Mouse (Mus musculus): ENCODE results near the gene Acad11. TPM values are rescaled to one million over a fixed set of nuclear protein-coding genes. Genes with fewer than 3 reads are reported as not detected.

Acad11 gene
- polyA plus RNA-seq, 1 experiment = 6.8 TPM

GRCm38 (mm10) chr9:104092945-104093344 lies 29.8 kb downstream of the Acad11 start:
- TF ChIP-seq POLR2A (IDR thresholded peaks at IDR 0.05; ENCODE audit: borderline replicate concordance, control insufficient read depth, low read depth, low read length) (no peak), CTCF (IDR thresholded peaks at IDR 0.05; ENCODE audit: control insufficient read depth, insufficient read depth, low read length) (no peak)
- no peak overlapping the region for H3K4me3 ChIP-seq (replicated peaks; ENCODE audit: control insufficient read depth, low read depth, low read length)
- no peak overlapping the region for H3K27ac ChIP-seq (ENCODE audit: control insufficient read depth, insufficient read depth, low read depth, low read length, poor library complexity)
- H3K4me1 ChIP-seq (ENCODE audit: control insufficient read depth, insufficient read depth, low read length) = no peaks in the 10 kb centered on the region
- WGBS = 94% methylated on average over 5 of the region's 5 CpGs

DNA sequence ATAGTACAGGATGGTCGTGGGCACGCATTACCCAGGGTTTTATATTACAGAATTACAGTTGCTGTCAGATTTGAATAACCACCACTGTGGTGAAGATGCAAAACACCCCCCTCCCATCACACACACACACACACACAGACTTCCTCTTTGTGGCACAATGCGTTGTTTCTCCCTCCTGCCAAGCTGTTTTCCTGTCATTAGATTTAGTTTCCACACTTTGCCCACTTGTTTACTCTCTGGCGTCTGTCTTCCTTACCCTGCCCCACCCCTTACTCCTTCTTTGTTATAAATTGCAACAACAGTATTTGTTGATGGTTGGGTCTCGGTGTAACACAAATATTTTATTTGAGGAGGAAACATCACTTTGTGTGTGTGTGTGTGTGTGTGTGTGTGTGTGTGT lies 35.1 kb downstream of the Acad11 start:
- 12% methylated on average over 5 of the region's 5 CpGs for WGBS
- TF ChIP-seq POLR2A (IDR thresholded peaks at IDR 0.05; ENCODE audit: borderline replicate concordance, control insufficient read depth, low read depth, low read length) (no peak), CTCF (IDR thresholded peaks at IDR 0.05; ENCODE audit: control insufficient read depth, insufficient read depth, low read length) (no peak)
- H3K4me3 ChIP-seq (replicated peaks; ENCODE audit: control insufficient read depth, low read depth, low read length) = no peak overlapping the region
- H3K4me1 ChIP-seq (ENCODE audit: control insufficient read depth, insufficient read depth, low read length) = no peaks in the 10 kb centered on the region
- no peak overlapping the region for H3K27ac ChIP-seq (ENCODE audit: control insufficient read depth, insufficient read depth, low read depth, low read length, poor library complexity)

GRCm38 (mm10) chr9:104099060-104099459 lies 35.9 kb downstream of the Acad11 start:
- Histone ChIP-seq H3K4me1 (ENCODE audit: control insufficient read depth, insufficient read depth, low read length) (no peaks in the 10 kb centered on the region), H3K27ac (ENCODE audit: control insufficient read depth, insufficient read depth, low read depth, low read length, poor library complexity) (no peak overlapping the region), H3K4me3 (replicated peaks; ENCODE audit: control insufficient read depth, low read depth, low read length) (no peak overlapping the region)
- TF ChIP-seq POLR2A (IDR thresholded peaks at IDR 0.05; ENCODE audit: borderline replicate concordance, control insufficient read depth, low read depth, low read length) (no peak), CTCF (IDR thresholded peaks at IDR 0.05; ENCODE audit: control insufficient read depth, insufficient read depth, low read length) (no peak)
- WGBS = 92% methylated on average over 11 of the region's 11 CpGs

GRCm38 (mm10) chr9:104100822-104101221 lies 37.6 kb downstream of the Acad11 start:
- TF ChIP-seq POLR2A (IDR thresholded peaks at IDR 0.05; ENCODE audit: borderline replicate concordance, control insufficient read depth, low read depth, low read length) (no peak), CTCF (IDR thresholded peaks at IDR 0.05; ENCODE audit: control insufficient read depth, insufficient read depth, low read length) (no peak)
- Histone ChIP-seq H3K4me1 (ENCODE audit: control insufficient read depth, insufficient read depth, low read length) (no peaks in the 10 kb centered on the region), H3K27ac (ENCODE audit: control insufficient read depth, insufficient read depth, low read depth, low read length, poor library complexity) (no peak overlapping the region), H3K4me3 (replicated peaks; ENCODE audit: control insufficient read depth, low read depth, low read length) (no peak overlapping the region)
- WGBS = 72% methylated on average over 7 of the region's 7 CpGs

GRCm38 (mm10) chr9:104101458-104101857 lies 38.3 kb downstream of the Acad11 start:
- WGBS = 50% methylated on average over 3 of the region's 3 CpGs

DNA sequence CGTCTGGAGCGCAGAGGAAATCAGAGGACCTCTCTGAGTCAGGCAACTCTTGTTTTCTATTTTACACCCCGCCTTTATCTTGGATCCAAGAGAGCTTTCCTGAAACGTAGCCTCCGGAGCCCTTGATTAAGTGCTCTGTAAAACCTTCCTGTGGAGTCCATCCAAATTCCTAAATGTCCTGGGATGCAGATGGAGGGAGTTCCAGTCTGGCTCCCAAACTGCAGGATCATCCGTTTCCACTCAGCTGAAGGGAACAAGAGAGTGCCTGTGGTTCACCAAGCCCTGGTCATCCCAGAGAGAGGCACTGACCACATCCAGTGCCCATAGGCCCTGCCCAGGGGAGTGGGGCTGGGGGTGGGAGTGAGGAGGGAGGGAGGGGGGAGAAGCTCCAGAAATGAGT lies 39.1 kb downstream of the Acad11 start:
- no peak overlapping the region for H3K4me3 ChIP-seq (replicated peaks; ENCODE audit: control insufficient read depth, low read depth, low read length)
- 81% methylated on average over 6 of the region's 6 CpGs for WGBS
- H3K4me1 ChIP-seq (ENCODE audit: control insufficient read depth, insufficient read depth, low read length) = no peaks in the 10 kb centered on the region
- TF ChIP-seq POLR2A (IDR thresholded peaks at IDR 0.05; ENCODE audit: borderline replicate concordance, control insufficient read depth, low read depth, low read length) (no peak), CTCF (IDR thresholded peaks at IDR 0.05; ENCODE audit: control insufficient read depth, insufficient read depth, low read length) (no peak)
- H3K27ac ChIP-seq (ENCODE audit: control insufficient read depth, insufficient read depth, low read depth, low read length, poor library complexity) = no peak overlapping the region

More at GRCm38 (mm10) chr9:104101458-104101857, 38.3 kb downstream of the Acad11 start:
- no peak overlapping the region for H3K27ac ChIP-seq (ENCODE audit: control insufficient read depth, insufficient read depth, low read depth, low read length, poor library complexity)
- no peak overlapping the region for H3K4me3 ChIP-seq (replicated peaks; ENCODE audit: control insufficient read depth, low read depth, low read length)
- TF ChIP-seq CTCF (IDR thresholded peaks at IDR 0.05; ENCODE audit: control insufficient read depth, insufficient read depth, low read length) (no peak), POLR2A (IDR thresholded peaks at IDR 0.05; ENCODE audit: borderline replicate concordance, control insufficient read depth, low read depth, low read length) (no peak)
- H3K4me1 ChIP-seq (ENCODE audit: control insufficient read depth, insufficient read depth, low read length) = no peaks in the 10 kb centered on the region

GRCm38 (mm10) chr9:104102901-104103300 lies 39.7 kb downstream of the Acad11 start:
- Histone ChIP-seq H3K27ac (ENCODE audit: control insufficient read depth, insufficient read depth, low read depth, low read length, poor library complexity) (no peak overlapping the region), H3K4me1 (ENCODE audit: control insufficient read depth, insufficient read depth, low read length) (no peaks in the 10 kb centered on the region), H3K4me3 (replicated peaks; ENCODE audit: control insufficient read depth, low read depth, low read length) (no peak overlapping the region)
- TF ChIP-seq CTCF (IDR thresholded peaks at IDR 0.05; ENCODE audit: control insufficient read depth, insufficient read depth, low read length) (no peak), POLR2A (IDR thresholded peaks at IDR 0.05; ENCODE audit: borderline replicate concordance, control insufficient read depth, low read depth, low read length) (no peak)
- WGBS = 70% methylated on average over 2 of the region's 2 CpGs

DNA sequence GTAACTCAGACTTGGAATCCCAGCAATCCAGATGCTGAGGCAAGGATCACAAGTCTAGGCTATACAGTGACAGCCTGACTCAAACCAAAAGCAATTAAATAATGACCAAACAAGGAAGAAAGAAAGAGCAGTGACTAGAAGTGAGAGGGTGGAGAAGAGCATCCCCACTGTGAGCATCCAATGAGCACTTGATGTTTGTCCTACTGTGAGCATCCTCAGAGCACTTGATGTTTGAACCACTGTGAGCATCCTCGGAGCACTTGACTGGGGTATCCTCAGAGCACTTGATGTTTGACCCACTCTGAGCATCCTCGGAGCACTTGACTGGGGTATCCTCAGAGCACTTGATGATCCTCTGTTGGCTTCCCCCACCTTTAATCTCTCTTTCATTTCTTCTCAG lies 41.8 kb downstream of the Acad11 start:
- WGBS = 92% methylated on average over 2 of the region's 2 CpGs
- no peak overlapping the region for H3K4me3 ChIP-seq (replicated peaks; ENCODE audit: control insufficient read depth, low read depth, low read length)
- H3K4me1 ChIP-seq (ENCODE audit: control insufficient read depth, insufficient read depth, low read length) = no peaks in the 10 kb centered on the region
- TF ChIP-seq POLR2A (IDR thresholded peaks at IDR 0.05; ENCODE audit: borderline replicate concordance, control insufficient read depth, low read depth, low read length) (no peak), CTCF (IDR thresholded peaks at IDR 0.05; ENCODE audit: control insufficient read depth, insufficient read depth, low read length) (no peak)
- H3K27ac ChIP-seq (ENCODE audit: control insufficient read depth, insufficient read depth, low read depth, low read length, poor library complexity) = no peak overlapping the region

GRCm38 (mm10) chr9:104106930-104107329 lies 43.8 kb downstream of the Acad11 start:
- no peaks in the 10 kb centered on the region for H3K4me1 ChIP-seq (ENCODE audit: control insufficient read depth, insufficient read depth, low read length)
- no peak overlapping the region for H3K27ac ChIP-seq (ENCODE audit: control insufficient read depth, insufficient read depth, low read depth, low read length, poor library complexity)
- WGBS = 86% methylated on average over 9 of the region's 9 CpGs

More at GRCm38 (mm10) chr9:104106930-104107329, 43.8 kb downstream of the Acad11 start:
- TF ChIP-seq CTCF (IDR thresholded peaks at IDR 0.05; ENCODE audit: control insufficient read depth, insufficient read depth, low read length) (no peak), POLR2A (IDR thresholded peaks at IDR 0.05; ENCODE audit: borderline replicate concordance, control insufficient read depth, low read depth, low read length) (no peak)
- H3K4me3 ChIP-seq (replicated peaks; ENCODE audit: control insufficient read depth, low read depth, low read length) = no peak overlapping the region

All from bone marrow, adult 2 months (tissue).